Mouse (Mus musculus): ENCODE measurements around the gene Nav1.

Nav1 gene

DNA sequence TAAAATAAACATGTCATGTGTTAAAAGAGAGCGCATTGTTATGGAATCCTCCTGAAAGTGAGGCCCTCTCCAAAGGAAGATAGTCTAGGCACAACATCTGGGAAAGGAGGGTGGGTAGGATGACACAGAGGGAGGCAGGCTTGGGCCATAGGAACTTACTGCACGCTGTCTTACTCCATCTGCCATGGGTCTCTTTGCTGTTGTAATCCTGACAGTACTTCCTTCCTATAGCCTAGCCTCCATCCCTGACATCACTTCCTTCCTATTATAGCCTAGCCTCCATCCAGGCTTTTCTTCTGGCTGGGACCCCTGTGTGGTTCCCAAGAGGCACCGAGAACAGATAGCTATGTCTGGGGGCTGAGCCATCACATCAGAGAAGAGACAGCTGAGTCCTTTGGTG, 10.2 kb upstream of the Nav1 start:
- no peak for DNase-seq (ENCODE audit: low spot score)

DNA sequence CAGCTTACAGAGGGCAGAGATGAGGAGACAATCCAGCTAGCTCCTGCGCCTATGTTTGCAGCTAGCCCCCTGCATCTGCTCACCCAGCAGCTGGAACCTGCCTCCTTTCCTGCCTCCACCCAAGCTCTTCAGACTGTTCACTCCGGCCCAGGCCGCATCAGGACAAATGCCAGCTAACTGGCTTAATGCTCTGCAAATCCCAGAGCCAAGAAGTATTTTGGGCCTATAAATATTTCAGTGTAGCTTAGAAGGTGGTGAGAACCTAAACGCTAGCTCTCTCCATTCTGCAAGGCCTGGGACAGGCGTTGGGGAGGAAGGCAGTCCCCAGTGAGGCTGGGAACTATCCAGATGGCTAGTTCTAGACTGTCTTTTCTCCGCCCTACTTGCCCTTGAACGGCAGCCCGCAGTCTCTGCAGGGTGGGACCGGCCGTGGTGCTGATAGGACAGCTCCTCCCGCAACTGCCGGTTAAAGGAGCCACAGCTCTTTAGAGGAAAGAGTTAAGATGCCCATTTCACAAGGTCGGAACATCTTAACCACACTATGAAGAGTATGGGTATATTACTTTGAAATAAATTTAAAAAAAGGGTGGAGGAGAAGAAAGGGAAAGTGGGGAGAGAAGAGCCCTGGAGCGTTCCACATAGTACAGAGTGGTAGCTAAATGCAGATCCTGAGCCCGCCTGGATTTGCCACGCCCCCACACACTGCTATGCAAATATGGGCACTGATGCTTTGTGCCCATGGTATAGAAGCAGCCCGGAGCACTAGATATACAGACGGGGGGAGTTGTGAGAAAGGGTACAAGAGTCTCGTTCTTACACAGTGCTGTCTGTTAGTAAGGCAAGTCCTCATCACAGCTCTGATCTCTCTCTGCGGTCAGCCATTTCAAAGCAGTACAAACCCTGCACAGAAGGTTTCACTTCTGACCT, 8.9 kb upstream of the Nav1 start:
- DNase-seq (ENCODE audit: low spot score) = peak; percentile 86

- DNase-seq (ENCODE audit: low spot score) = no peak
Observed at GRCm38 (mm10) chr1:135609621-135610020, 2.5 kb upstream of the Nav1 start.

DNA sequence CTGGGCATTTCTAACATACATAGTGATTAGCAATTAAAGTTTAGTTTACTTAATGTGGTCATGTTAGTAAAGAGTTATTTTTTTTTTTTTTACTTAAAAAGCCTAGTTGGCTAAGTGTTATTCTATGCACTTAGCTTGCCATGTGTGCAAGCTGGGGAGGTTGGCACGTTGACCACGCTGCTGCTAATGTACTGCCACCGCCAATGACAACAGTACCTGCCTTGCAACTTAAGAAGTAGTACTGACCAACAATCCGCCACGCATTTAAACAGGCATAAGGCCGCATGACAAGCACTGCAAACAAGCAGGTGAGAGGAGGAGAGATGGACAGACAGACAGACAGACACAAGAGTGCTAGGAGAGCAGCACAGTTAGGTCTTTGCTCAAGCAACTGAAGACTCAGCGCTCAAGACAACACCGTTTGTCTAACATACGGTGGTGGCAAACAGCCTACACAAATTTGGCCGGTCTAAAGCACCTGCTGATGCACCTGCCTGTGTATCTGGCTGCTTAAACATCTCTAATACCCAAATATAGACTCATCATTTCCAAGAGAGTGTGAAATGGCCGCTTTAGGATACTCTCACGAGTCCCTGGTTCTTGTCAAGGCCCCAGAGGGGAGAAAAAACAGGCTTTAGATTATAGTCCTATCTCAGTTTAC, 610 bp downstream of the Nav1 start:
- DNase-seq (ENCODE audit: low spot score) = no peak

- DNase-seq (ENCODE audit: low spot score) = no peak
Observed at GRCm38 (mm10) chr1:135605530-135605929, 1.6 kb downstream of the Nav1 start.

DNA sequence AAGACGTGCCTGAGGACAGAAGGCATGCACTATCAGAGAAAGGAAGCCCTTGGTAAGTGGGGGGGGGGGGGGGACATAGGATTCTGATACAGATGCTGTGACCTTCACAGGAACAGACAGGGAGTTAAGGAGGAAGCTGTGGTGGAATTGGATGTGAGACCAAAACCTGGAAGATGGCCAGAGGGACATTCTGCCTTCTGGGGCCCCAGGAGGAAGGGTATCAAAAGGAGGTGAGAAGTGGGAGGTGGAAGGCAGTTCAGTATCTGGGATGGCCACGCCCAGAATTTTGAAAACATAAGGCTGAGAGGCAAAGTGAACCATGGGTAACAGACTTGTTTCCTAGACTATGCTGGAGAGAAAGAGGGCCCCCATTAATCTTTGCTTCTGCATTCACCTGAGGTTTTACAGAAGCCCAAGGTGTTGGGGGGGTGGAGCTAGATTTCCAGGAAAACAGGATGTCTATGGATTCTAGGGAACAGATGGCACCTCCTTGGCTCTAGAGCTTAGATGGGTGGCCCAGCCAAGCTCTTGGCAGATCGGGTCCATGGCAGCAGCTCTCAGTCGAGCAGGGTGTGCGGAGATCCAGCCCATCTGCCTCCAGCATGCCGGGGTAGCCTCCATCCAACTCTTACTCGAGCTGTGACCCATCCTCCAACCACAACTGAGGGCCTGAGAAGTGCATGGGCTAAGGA, 2.6 kb downstream of the Nav1 start:
- no peak for DNase-seq (ENCODE audit: low spot score)

- peak; percentile 55 for DNase-seq (ENCODE audit: low spot score)
Observed at GRCm38 (mm10) chr1:135603121-135603870, 3.8 kb downstream of the Nav1 start.

GRCm38 (mm10) chr1:135600023-135601005, 6.8 kb downstream of the Nav1 start:
- DNase-seq (ENCODE audit: low spot score) = no peak

DNA sequence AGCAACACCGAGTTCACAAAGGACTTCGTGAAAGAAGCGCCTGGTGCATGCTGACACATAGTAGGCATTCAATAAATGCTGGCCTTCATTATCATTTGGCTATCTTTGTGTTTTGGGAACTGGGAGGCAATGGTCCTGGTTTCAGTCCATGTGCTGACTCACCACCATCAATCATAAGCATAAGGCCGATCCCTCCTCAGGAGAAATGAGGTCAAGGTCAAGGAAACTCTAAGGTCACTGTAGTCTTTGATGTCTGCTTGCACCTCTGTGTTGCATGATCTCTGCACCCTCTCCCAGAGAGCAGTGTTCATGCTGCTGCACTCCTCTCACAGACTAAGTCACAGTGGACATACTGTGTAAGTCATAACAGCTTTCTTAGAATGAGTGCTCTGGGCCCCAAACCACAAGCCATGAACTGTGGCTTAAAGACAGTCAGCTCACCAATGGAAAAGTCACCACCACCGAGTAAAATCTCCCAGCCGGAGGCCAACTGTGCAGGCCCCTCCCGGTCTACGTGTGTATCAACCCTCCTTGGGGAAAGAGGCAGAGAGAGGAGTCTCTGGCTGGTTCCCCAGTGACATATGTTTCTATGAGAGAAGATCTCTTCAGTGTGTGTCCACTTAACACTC, 8.7 kb downstream of the Nav1 start:
- DNase-seq (ENCODE audit: low spot score) = no peak

DNA sequence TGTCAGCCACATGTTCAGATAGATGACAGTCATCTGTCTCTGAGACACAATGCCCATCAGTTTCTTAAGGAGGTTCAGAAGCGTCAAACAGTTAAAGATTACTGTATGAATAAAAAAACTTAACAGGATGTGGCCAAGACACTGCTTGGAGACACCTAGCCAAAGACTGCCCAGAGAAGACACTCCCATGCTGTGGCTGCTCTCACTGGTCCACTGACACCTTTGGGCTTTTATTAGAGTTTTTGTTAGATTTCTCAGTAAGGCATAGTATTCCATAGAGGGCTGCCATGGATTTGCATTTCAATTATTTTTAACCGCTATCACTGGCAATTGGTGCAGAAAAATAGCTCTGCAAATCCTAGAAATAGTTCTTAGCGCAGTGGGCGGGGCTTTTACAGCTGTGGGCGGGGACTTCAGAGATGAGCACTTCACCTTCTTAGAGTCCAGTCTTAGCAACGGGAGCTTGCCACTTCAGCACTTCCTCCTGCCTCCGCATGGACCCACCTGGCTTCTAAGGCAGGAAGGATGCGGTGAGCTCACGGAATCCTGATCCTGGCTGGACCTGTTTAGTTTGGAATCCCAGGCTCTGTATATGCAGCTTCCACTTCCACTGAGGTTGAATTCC, 12.7 kb downstream of the Nav1 start:
- no peak for DNase-seq (ENCODE audit: low spot score)

- no peak for DNase-seq (ENCODE audit: low spot score)
Observed at GRCm38 (mm10) chr1:135593560-135594278, 13.4 kb downstream of the Nav1 start.

DNA sequence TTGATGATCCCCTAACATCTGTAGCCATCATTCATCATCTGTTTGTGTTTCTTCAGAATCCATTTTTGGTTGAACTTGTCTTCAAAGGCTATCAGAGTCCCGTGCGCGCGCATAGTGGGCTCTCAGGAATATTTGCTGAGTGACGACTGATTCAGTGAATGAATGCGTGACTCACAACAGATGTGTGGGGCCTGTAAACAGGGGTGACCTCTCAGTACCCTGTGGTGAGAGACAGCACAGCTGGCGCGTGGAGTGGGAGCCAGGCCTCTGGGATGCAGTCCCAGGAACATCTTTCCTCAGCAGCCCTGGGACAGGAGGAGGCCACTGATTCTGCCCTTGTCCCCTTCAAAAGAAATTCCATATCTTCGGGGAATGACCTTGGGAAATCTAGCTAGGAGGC, 16.3 kb downstream of the Nav1 start:
- DNase-seq (ENCODE audit: low spot score) = no peak

DNA sequence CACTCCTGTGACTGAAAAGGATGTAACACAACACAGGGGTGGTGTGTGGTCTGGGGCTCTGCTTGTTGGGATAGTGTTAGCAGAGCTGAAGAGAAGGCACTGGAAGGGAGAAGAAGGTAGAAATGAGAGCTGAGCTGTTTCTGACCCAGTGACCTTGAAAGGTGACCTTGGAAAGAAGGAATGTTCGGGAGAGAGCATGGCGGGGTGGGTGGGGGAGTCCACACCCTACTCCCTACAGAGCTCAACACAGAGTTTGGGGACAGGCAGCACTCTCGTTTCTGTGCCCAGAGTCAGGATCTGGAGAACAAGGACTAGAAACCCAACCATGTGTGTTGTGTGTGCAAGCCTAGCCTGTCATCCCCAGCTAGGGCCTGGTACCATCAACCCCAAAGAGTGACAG, 18.1 kb downstream of the Nav1 start:
- DNase-seq (ENCODE audit: low spot score) = no peak

DNA sequence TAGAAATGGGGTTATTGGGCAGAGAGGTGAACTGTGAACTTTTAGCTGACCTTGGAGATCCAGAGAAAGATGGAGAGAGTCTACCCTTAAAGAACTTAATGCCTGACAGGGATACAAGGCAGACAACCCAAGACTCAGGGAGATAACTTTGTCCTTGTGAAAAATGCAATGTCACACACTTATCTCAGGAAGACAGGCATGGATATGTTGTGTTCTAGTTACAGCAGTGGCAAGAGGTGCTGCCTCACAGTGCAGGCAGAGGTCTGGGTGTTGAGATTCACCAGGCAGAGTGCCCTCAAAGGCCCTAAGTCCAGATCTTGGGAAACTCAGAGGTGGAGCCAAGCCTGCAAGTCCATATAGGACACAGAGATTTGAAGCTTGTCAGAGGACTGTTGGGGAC, 20.2 kb downstream of the Nav1 start:
- no peak for DNase-seq (ENCODE audit: low spot score)

- DNase-seq (ENCODE audit: low spot score) = peak; percentile 81
Observed at GRCm38 (mm10) chr1:135585573-135585972, 21.5 kb downstream of the Nav1 start.

DNA sequence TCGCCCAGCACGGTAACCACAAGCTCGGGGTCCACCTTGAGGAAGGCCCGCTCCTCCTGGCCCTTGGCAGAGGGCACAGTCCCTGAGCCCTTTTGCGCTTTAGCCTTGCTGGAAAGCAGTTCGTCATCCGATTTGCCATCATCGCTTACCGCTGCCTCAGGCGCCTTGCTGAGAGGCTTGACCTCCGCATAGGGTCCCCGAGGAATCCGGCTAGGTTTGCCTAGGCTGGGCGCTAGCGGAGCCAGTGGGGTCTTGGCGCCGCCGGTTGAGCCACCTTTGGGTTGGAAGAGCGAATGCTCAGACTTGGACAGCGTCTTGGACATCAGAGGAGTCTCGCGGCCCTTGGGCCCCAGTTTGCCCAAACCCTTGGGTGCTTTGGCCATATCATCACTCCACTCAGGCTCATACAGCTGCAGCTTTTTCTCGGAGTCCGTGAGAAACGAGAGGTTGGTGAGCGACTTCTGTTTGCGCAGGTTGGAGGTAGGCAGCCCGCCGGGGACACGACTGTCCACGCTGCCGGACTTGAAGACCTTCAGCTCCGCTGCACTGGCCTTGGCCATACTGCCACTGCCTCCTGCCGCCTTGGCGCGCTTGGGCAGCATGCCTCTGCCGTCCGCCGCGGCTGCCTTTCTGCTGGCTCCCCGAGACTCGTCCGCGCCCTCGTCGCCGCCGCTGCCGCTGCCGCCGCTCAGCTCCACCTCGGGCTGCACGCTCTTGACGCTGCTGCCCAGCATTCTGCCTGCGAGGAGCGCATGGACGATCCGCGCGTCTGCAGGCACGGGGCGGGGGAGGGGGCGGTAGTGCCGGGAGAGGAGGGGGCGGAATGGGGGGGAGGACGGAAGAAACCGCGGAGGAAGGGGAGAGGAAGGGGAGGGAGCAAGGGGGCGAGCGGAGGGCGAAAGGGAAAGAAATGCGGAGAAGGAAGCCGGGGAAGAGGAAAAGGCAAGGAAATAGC, 22.2 kb downstream of the Nav1 start:
- peak; percentile 70 for DNase-seq (ENCODE audit: low spot score)

GRCm38 (mm10) chr1:135583678-135584515, 23.2 kb downstream of the Nav1 start:
- DNase-seq (ENCODE audit: low spot score) = no peak
